Mouse (Mus musculus) midbrain, postnatal 0 days (tissue): ENCODE results near the gene Slc1a2. TPM values are rescaled to one million over a fixed set of nuclear protein-coding genes. Genes with fewer than 3 reads are reported as not detected.

Experiments
- ATAC-seq: fragments of 200-750 bp; cut with Nextera tagmentation; 2 replicates; pipeline ENCODE4 v1.8.0; 2017; ENCODE audit warnings: moderate number of reproducible peaks, mild to moderate bottlenecking, moderate TSS enrichment, moderate library complexity; ENCODE audit not compliant: low FRiP score
- DNase-seq: peaks from one replicate; pipeline ENCODE4 v3.0.0-alpha.2; 2015; ENCODE audit warnings: low spot score
- H3K27ac ChIP-seq: fragments of 300-500 bp; sonication (generic); 2 replicates; pipeline ENCODE4 v1.5.1; 2014; ENCODE audit warnings: low read depth, mild to moderate bottlenecking, low read length, mixed read lengths
- H3K27me3 ChIP-seq: fragments of 300-500 bp; sonication (generic); 2 replicates; pipeline ENCODE4 v1.6.1; 2014; ENCODE audit warnings: low read length, control low read depth, mixed read lengths; ENCODE audit not compliant: insufficient read depth
- H3K36me3 ChIP-seq: fragments of 300-500 bp; sonication (generic); 2 replicates; pipeline ENCODE4 v1.6.1; 2014; ENCODE audit warnings: low read length, control low read depth, mixed read lengths; ENCODE audit not compliant: insufficient read depth
- H3K4me1 ChIP-seq: fragments of 300-500 bp; sonication (generic); 2 replicates; pipeline ENCODE4 v1.6.1; 2014; ENCODE audit warnings: mild to moderate bottlenecking, control low read depth, antibody characterized with exemption, low read length, mixed read lengths; ENCODE audit not compliant: insufficient read depth
- H3K4me2 ChIP-seq: fragments of 300-500 bp; sonication (generic); 2 replicates; pipeline ENCODE4 v1.6.1; 2014; ENCODE audit warnings: low read depth, mild to moderate bottlenecking, low read length, mixed read lengths; ENCODE audit not compliant: poor library complexity, severe bottlenecking
- H3K4me3 ChIP-seq: fragments of 300-500 bp; sonication (generic); 2 replicates; pipeline ENCODE4 v1.5.1; 2014; ENCODE audit warnings: low read depth, mild to moderate bottlenecking, low read length, moderate library complexity
- H3K9ac ChIP-seq: fragments of 300-500 bp; sonication (generic); replicated peaks from 2 replicates; pipeline ENCODE4 v1.6.1; 2014; ENCODE audit warnings: mild to moderate bottlenecking, low read length, moderate library complexity, mixed read lengths; ENCODE audit not compliant: poor library complexity, severe bottlenecking
- H3K9me3 ChIP-seq: fragments of 300-500 bp; sonication (generic); 2 replicates; pipeline ENCODE4 v1.6.1; 2016; ENCODE audit warnings: low read length, control low read depth
- CTCF ChIP-seq: IDR thresholded peaks from 2 replicates; pipeline ENCODE4 v1.5.1; 2016; ENCODE audit warnings: antibody characterized with exemption, mild to moderate bottlenecking
- WGBS: fragments of 180-500 bp; shearing (Covaris S2); extraction: QIAGEN DNeasy Blood & Tissue Kit; methylation state at CpG from one replicate; pipeline ENCODE4 v1.1.7; 2014; 5-methylcytosine and 5-hydroxymethylcytosine counted together
- polyA plus RNA-seq: library from polyadenylated mRNA; unstranded; fragments of >200 nt; fragmentation: Nextera tagmentation; extraction: Ambion mirVana; gene quantifications from 2 replicates; pipeline ENCODE4 v1.2.1, GENCODE M21; 2015
- total RNA-seq: library from RNA; depleted of rRNA; stranded (reverse); fragments of >200 nt; gene quantifications from 2 replicates; pipeline ENCODE4 v1.2.3, GENCODE M21; 2014

Slc1a2 gene
- total and polyA plus RNA-seq, 2 experiments from 2014 or later = 15.7 to 102 TPM

GRCm38 (mm10) chr2:102745259-102745906 lies 86.9 kb downstream of the Slc1a2 start:
- Histone ChIP-seq H3K9me3 (no peaks in the 10 kb centered on the region), H3K27me3 (no peaks in the 10 kb centered on the region), H3K4me1 (peaks cover 12% of the 10 kb centered on the region; the same call in 1 of the 2 replicates), H3K27ac (peak overlapping the region; percentile 48; the same call in 1 of the 2 replicates), H3K4me2 (no peak overlapping the region), H3K9ac (no peak overlapping the region), H3K36me3 (0 out of 2 replicates have a peak, but pooled peaks cover 2% of the 10 kb centered on the region), H3K4me3 (no peak overlapping the region)
- ATAC-seq (peak; percentile 90), DNase-seq (peak; percentile 85)
- 14% methylated on average over 7 of the region's 7 CpGs for WGBS
- TF ChIP-seq CTCF = no peak

GRCm38 (mm10) chr2:102747758-102748157 lies 89.3 kb downstream of the Slc1a2 start:
- Histone ChIP-seq H3K27me3 (no peaks in the 10 kb centered on the region), H3K4me1 (peaks cover 12% of the 10 kb centered on the region; the same call in 1 of the 2 replicates), H3K4me2 (no peak overlapping the region), H3K9me3 (no peaks in the 10 kb centered on the region), H3K4me3 (no peak overlapping the region), H3K36me3 (no peaks in the 10 kb centered on the region), H3K9ac (no peak overlapping the region), H3K27ac (no peak overlapping the region)
- TF ChIP-seq CTCF = no peak
- 86% methylated on average over 3 of the region's 3 CpGs for WGBS
- no peak for ATAC-seq
- DNase-seq = no peak

- TF ChIP-seq CTCF = no peak
- Histone ChIP-seq H3K4me1 (peaks cover 6% of the 10 kb centered on the region; the same call in 1 of the 2 replicates), H3K27ac (no peak overlapping the region), H3K9me3 (no peaks in the 10 kb centered on the region), H3K36me3 (no peaks in the 10 kb centered on the region), H3K9ac (no peak overlapping the region), H3K4me3 (no peak overlapping the region), H3K27me3 (no peaks in the 10 kb centered on the region), H3K4me2 (no peak overlapping the region)
- ATAC-seq (no peak), DNase-seq (no peak)
- 86% methylated on average over 2 of the region's 2 CpGs for WGBS
These were observed 91.5 kb downstream of the Slc1a2 start for GRCm38 (mm10) chr2:102749926-102750325.

- Histone ChIP-seq H3K27ac (no peak overlapping the region), H3K4me2 (no peak overlapping the region), H3K4me3 (no peak overlapping the region), H3K27me3 (no peaks in the 10 kb centered on the region), H3K9ac (no peak overlapping the region), H3K9me3 (no peaks in the 10 kb centered on the region), H3K4me1 (no peaks in the 10 kb centered on the region), H3K36me3 (no peaks in the 10 kb centered on the region; the same call in 1 of the 2 replicates)
- WGBS = 90% methylated on average over 1 of the region's 1 CpGs
- no peak for DNase-seq
- no peak for ATAC-seq
- TF ChIP-seq CTCF = no peak
These were observed 93.4 kb downstream of the Slc1a2 start for GRCm38 (mm10) chr2:102751846-102752245.

GRCm38 (mm10) chr2:102757241-102757860 lies 98.9 kb downstream of the Slc1a2 start:
- Histone ChIP-seq H3K4me2 (no peak overlapping the region), H3K9me3 (no peaks in the 10 kb centered on the region), H3K9ac (no peak overlapping the region), H3K27ac (no peak overlapping the region), H3K4me1 (no peaks in the 10 kb centered on the region), H3K36me3 (peaks cover 7% of the 10 kb centered on the region; the same call in 1 of the 2 replicates), H3K4me3 (no peak overlapping the region), H3K27me3 (no peaks in the 10 kb centered on the region)
- DNase-seq = no peak
- 83% methylated on average over 5 of the region's 5 CpGs for WGBS
- no peak for ATAC-seq
- TF ChIP-seq CTCF = no peak

GRCm38 (mm10) chr2:102759479-102759878 lies 101.0 kb downstream of the Slc1a2 start:
- no peak for TF ChIP-seq CTCF
- DNase-seq (peak; percentile 53), ATAC-seq (no peak)
- Histone ChIP-seq H3K36me3 (peaks cover 7% of the 10 kb centered on the region; the same call in 1 of the 2 replicates), H3K9me3 (no peaks in the 10 kb centered on the region), H3K27me3 (no peaks in the 10 kb centered on the region), H3K27ac (no peak overlapping the region), H3K9ac (no peak overlapping the region), H3K4me3 (no peak overlapping the region), H3K4me2 (no peak overlapping the region), H3K4me1 (no peaks in the 10 kb centered on the region)
- WGBS = 78% methylated on average over 5 of the region's 5 CpGs
